Mouse (Mus musculus) adrenal gland, postnatal 36 days (tissue): ENCODE measurements around the gene Fcgr4. TPM values are rescaled to one million over a fixed set of nuclear protein-coding genes. Genes with fewer than 3 reads are reported as not detected.
"Not testable (repeated sequence)": the region's sequence is repeated elsewhere in the genome, so short reads cannot be mapped to it uniquely, and the experiment has no call there.

Source experiments
- DNase-seq, 2 experiments: peaks; one replicate each; pipeline ENCODE4 v3.0.0; 2021; ENCODE audit warnings: mixed read lengths in 1 of 2
- long read RNA-seq, 2 experiments: library from polyadenylated mRNA; stranded (forward); transcript quantifications; one replicate each; pipeline ENCODE4 v2.0.0; 2021; ENCODE audit warnings: borderline sequencing depth in 2 of 2
- total RNA-seq, 2 experiments: library from RNA; stranded (reverse); gene quantifications; 2 replicates each; pipeline ENCODE4 v1.2.3; 2021

Fcgr4 gene
- total RNA-seq: 1 to 10 TPM; 2.6 to 7.6 TPM
- long read RNA-seq, experiment 1: 0 reads
- long read RNA-seq, experiment 2: 0 reads

GRCm38 (mm10) chr1:171018737-171019136 is at the start of gene Fcgr4:
Gene Fcgr4, plus strand, starts transcription at chr1:171018920.
- DNase-seq: no peak

GRCm38 (mm10) chr1:170972494-170972893 is 46.2 kb upstream of the Fcgr4 start:
- DNase-seq: no peak

GRCm38 (mm10) chr1:170972936-170973335 is 45.8 kb upstream of the Fcgr4 start:
- DNase-seq: no peak

GRCm38 (mm10) chr1:170974171-170974570 is 44.5 kb upstream of the Fcgr4 start:
- no peak for DNase-seq

GRCm38 (mm10) chr1:170974736-170975135 is 44.0 kb upstream of the Fcgr4 start:
- DNase-seq: no peak

- not testable (repeated sequence) for DNase-seq
These were observed 43.4 kb upstream of the Fcgr4 start for GRCm38 (mm10) chr1:170975350-170975749.

GRCm38 (mm10) chr1:170975751-170976161 is 43.0 kb upstream of the Fcgr4 start:
- no peak for DNase-seq

GRCm38 (mm10) chr1:170976447-170976846 is 42.3 kb upstream of the Fcgr4 start, which contains the start of gene Fcgr2b:
Gene Fcgr2b, minus strand, starts transcription at chr1:170976547.
- DNase-seq: no peak

GRCm38 (mm10) chr1:170978601-170979000 is 40.1 kb upstream of the Fcgr4 start:
- DNase-seq: no peak

GRCm38 (mm10) chr1:170981679-170982078 is 37.0 kb upstream of the Fcgr4 start:
- DNase-seq: not testable (repeated sequence)

GRCm38 (mm10) chr1:170982301-170982700 is 36.4 kb upstream of the Fcgr4 start:
- no peak for DNase-seq

GRCm38 (mm10) chr1:170983066-170983465 is 35.7 kb upstream of the Fcgr4 start:
- no peak for DNase-seq

- DNase-seq: no peak
These were observed 33.6 kb upstream of the Fcgr4 start for GRCm38 (mm10) chr1:170985092-170985491.

- DNase-seq: no peak
These were observed 32.9 kb upstream of the Fcgr4 start for GRCm38 (mm10) chr1:170985861-170986260.

GRCm38 (mm10) chr1:170989656-170990055 is 29.1 kb upstream of the Fcgr4 start:
- peak; percentile 49 to 63 for DNase-seq

GRCm38 (mm10) chr1:170992550-170992949 is 26.2 kb upstream of the Fcgr4 start:
- peak; percentile 32 to 58 for DNase-seq

- no peak for DNase-seq
These were observed 22.7 kb upstream of the Fcgr4 start for GRCm38 (mm10) chr1:170996034-170996433.

GRCm38 (mm10) chr1:170996753-170997152 is 22.0 kb upstream of the Fcgr4 start:
- DNase-seq: peak; percentile 78 to 84

- peak; percentile 37 to 45 for DNase-seq
These were observed 20.7 kb upstream of the Fcgr4 start for GRCm38 (mm10) chr1:170997756-170998655.

- no peak for DNase-seq
These were observed 18.9 kb upstream of the Fcgr4 start for GRCm38 (mm10) chr1:170999811-171000210.

- no peak for DNase-seq
These were observed 13.6 kb upstream of the Fcgr4 start for GRCm38 (mm10) chr1:171005081-171005480.

- no peak for DNase-seq
These were observed 13.1 kb upstream of the Fcgr4 start for GRCm38 (mm10) chr1:171005586-171005985.

GRCm38 (mm10) chr1:171006335-171006734 is 12.4 kb upstream of the Fcgr4 start:
- no peak for DNase-seq

- no peak for DNase-seq
These were observed 11.8 kb upstream of the Fcgr4 start for GRCm38 (mm10) chr1:171006905-171007304.
